8 mouse cellular contexts compared by ENCODE assay signal in genomic region chr5:76857103-76858015, GRCm38 (mm10). TPM values are rescaled to one million over a fixed set of nuclear protein-coding genes. Genes with fewer than 3 reads are reported as not detected.
DNase-seq lines count a peak whose midpoint lies in the region; ATAC-seq lines count a peak whose summit lies in the region.

No protein-coding gene starts in this region.

- H3K4me3 ChIP-seq in kidney, embryonic 15.5 days (replicated peaks): peak overlapping the region; percentile 41
- peak overlapping the region; percentile 22 for H3K4me3 ChIP-seq in hindbrain, embryonic 13.5 days
- H3K4me3 ChIP-seq in midbrain, embryonic 14.5 days (replicated peaks; ENCODE audit: low read depth, low read length): peak overlapping the region; percentile 10

- no peak for DNase-seq in kidney, adult 8-10 months
- DNase-seq in embryo, embryonic 11 days: peak; percentile 53
- peak; percentile 39 for DNase-seq in midbrain, embryonic 14.5 days
- no peak for DNase-seq in cerebellum, adult 9-11 months
- DNase-seq in cerebellum, adult 8-10 months: no peak

- peak; percentile 26; the same call in 1 of the 2 replicates for ATAC-seq in kidney, embryonic 15.5 days (replicated peaks; ENCODE audit: low FRiP score)
- no peak for ATAC-seq in hindbrain, embryonic 13.5 days (ENCODE audit: low FRiP score)
- no peak for ATAC-seq in midbrain, embryonic 14.5 days (ENCODE audit: low FRiP score, low TSS enrichment)
- no peak for ATAC-seq in monocyte, adult 5-6 weeks (replicated peaks; ENCODE audit: insufficient number of reproducible peaks, low FRiP score, low TSS enrichment, poor library complexity, severe bottlenecking)

- peak overlapping the region; percentile 44 for H3K9ac ChIP-seq in kidney, embryonic 15.5 days
- peak overlapping the region; percentile 49 for H3K9ac ChIP-seq in hindbrain, embryonic 13.5 days
- H3K9ac ChIP-seq in midbrain, embryonic 14.5 days (replicated peaks; ENCODE audit: low read length): no peak overlapping the region

- H3K27me3 ChIP-seq in kidney, embryonic 15.5 days: peaks cover 43% of the 10 kb centered on the region
- H3K27me3 ChIP-seq in hindbrain, embryonic 13.5 days: peaks cover 26% of the 10 kb centered on the region
- H3K27me3 ChIP-seq in midbrain, embryonic 14.5 days (ENCODE audit: control insufficient read depth, insufficient read depth, low read length): peaks cover 23% of the 10 kb centered on the region

- no peak overlapping the region for H3K27ac ChIP-seq in kidney, embryonic 15.5 days
- H3K27ac ChIP-seq in hindbrain, embryonic 13.5 days: no peak overlapping the region
- no peak overlapping the region for H3K27ac ChIP-seq in midbrain, embryonic 14.5 days (replicated peaks; ENCODE audit: low read depth, low read length)

- no peaks in the 10 kb centered on the region for H3K9me3 ChIP-seq in kidney, embryonic 15.5 days (replicated peaks)
- no peaks in the 10 kb centered on the region for H3K9me3 ChIP-seq in hindbrain, embryonic 13.5 days
- H3K9me3 ChIP-seq in midbrain, embryonic 14.5 days (ENCODE audit: control insufficient read depth, low read length): no peaks in the 10 kb centered on the region

- H3K4me2 ChIP-seq in kidney, embryonic 15.5 days: peak overlapping the region; percentile 85
- H3K4me2 ChIP-seq in hindbrain, embryonic 13.5 days: peak overlapping the region; percentile 41
- H3K4me2 ChIP-seq in midbrain, embryonic 14.5 days (ENCODE audit: low read length): peak overlapping the region; percentile 36

- H3K4me1 ChIP-seq in kidney, embryonic 15.5 days: peaks cover 22% of the 10 kb centered on the region
- peaks cover 18% of the 10 kb centered on the region for H3K4me1 ChIP-seq in hindbrain, embryonic 13.5 days (replicated peaks)
- H3K4me1 ChIP-seq in midbrain, embryonic 14.5 days (ENCODE audit: control insufficient read depth, insufficient read depth, low read length): 0 out of 2 replicates have a peak, but pooled peaks cover 3% of the 10 kb centered on the region

- peaks cover 5% of the 10 kb centered on the region; the same call in 1 of the 2 replicates for H3K36me3 ChIP-seq in kidney, embryonic 15.5 days
- H3K36me3 ChIP-seq in hindbrain, embryonic 13.5 days: peaks cover 61% of the 10 kb centered on the region
- H3K36me3 ChIP-seq in midbrain, embryonic 14.5 days (ENCODE audit: control insufficient read depth, insufficient read depth, low read length): peaks cover 51% of the 10 kb centered on the region

- 20% methylated on average over 62 of the region's 62 CpGs for WGBS in kidney, embryonic 15.5 days
- 21% methylated on average over 62 of the region's 62 CpGs for WGBS in hindbrain, embryonic 13.5 days
- 23% methylated on average over 62 of the region's 62 CpGs for WGBS in midbrain, embryonic 14.5 days

RNA-seq across cellular contexts. Expression of gene Aasdh, which starts 48.0 kb away (rescaled TPM):
- 16.8 and 18.1 TPM in 2 replicates for polyA plus RNA-seq in kidney, embryonic 15.5 days (2015; fragmentation: Nextera tagmentation; extraction: Ambion mirVana)
- 19.6 and 21.3 TPM in 2 replicates for polyA plus RNA-seq in hindbrain, embryonic 13.5 days (2015; fragmentation: Nextera tagmentation; extraction: Ambion mirVana)
- 16.2 and 19.5 TPM in 2 replicates for polyA plus RNA-seq in midbrain, embryonic 14.5 days (2014; fragmentation: Nextera tagmentation; extraction: Ambion mirVana)
- 24.6 to 38.8 TPM (median 37.2 TPM) in 3 replicates for total RNA-seq in monocyte, adult 5-6 weeks (2017)

Comparison
In these comparisons a context has a peak if more than half of its experiments do, and no peak if none do; other contexts are left out.
1. DNase-seq: peak in embryo, embryonic 11 days (single experiment) and midbrain, embryonic 14.5 days (single experiment); none in kidney, adult 8-10 months (0 of 2), cerebellum, adult 9-11 months (single experiment) and cerebellum, adult 8-10 months (single experiment).
2. Peak in every context shown above with its lines, with median percentiles within 50 percentile points of each other: H3K4me2 ChIP-seq and H3K4me3 ChIP-seq.